Mouse (Mus musculus): Measurements from ENCODE around the gene Pax2. TPM values are rescaled to one million over a fixed set of nuclear protein-coding genes. Genes with fewer than 3 reads are reported as not detected.

Gene Pax2
- total RNA-seq, 2 experiments from 2014 or later, result not detected

GRCm38 (mm10) chr19:44749061-44749990 is 6.5 kb upstream of the Pax2 start:
- DNase-seq, result no peak

- DNase-seq, result peak; percentile 37
Measured at GRCm38 (mm10) chr19:44750051-44751041, 5.5 kb upstream of the Pax2 start.

- no peak for DNase-seq
Measured at GRCm38 (mm10) chr19:44751042-44751441, 4.8 kb upstream of the Pax2 start.

- DNase-seq, result no peak
Measured at GRCm38 (mm10) chr19:44751551-44751950, 4.3 kb upstream of the Pax2 start.

GRCm38 (mm10) chr19:44752056-44752940 is 3.5 kb upstream of the Pax2 start:
- DNase-seq, result no peak

- no peak for DNase-seq
Measured at GRCm38 (mm10) chr19:44753361-44753760, 2.5 kb upstream of the Pax2 start.

- peak; percentile 52 for DNase-seq
Measured at GRCm38 (mm10) chr19:44754461-44755377, 1.1 kb upstream of the Pax2 start.

GRCm38 (mm10) chr19:44755378-44755692 is 510 bp upstream of the Pax2 start:
- no peak for DNase-seq

GRCm38 (mm10) chr19:44756421-44757230 is 781 bp downstream of the Pax2 start:
- peak; percentile 28 for DNase-seq

GRCm38 (mm10) chr19:44757231-44757871 is 1.5 kb downstream of the Pax2 start:
- peak; percentile 17 for DNase-seq

- no peak for DNase-seq
Measured at GRCm38 (mm10) chr19:44758846-44759245, 3.0 kb downstream of the Pax2 start.

- peak; percentile 10 for DNase-seq
Measured at GRCm38 (mm10) chr19:44759531-44760118, 3.8 kb downstream of the Pax2 start.

- no peak for DNase-seq
Measured at GRCm38 (mm10) chr19:44760259-44761131, 4.7 kb downstream of the Pax2 start.

- DNase-seq, result no peak
Measured at GRCm38 (mm10) chr19:44762121-44762621, 6.3 kb downstream of the Pax2 start.

GRCm38 (mm10) chr19:44770268-44771050 is 14.6 kb downstream of the Pax2 start:
- no peak for DNase-seq

- DNase-seq, result no peak
Measured at GRCm38 (mm10) chr19:44771499-44771898, 15.7 kb downstream of the Pax2 start.

- DNase-seq, result no peak
Measured at GRCm38 (mm10) chr19:44781987-44782386, 26.1 kb downstream of the Pax2 start.
